Mouse (Mus musculus) heart, adult 2 months (tissue): Measurements from ENCODE around the gene Btbd17.

Source experiments
- CTCF ChIP-seq: fragments of 200-600 bp; IDR thresholded peaks from 2 replicates; pipeline ENCODE4 v1.8.1; 2022; ENCODE audit warnings: antibody characterized with exemption, mild to moderate bottlenecking, moderate library complexity
- EP300 ChIP-seq: fragments of 200-500 bp; IDR thresholded peaks from 2 replicates; pipeline ENCODE4 v1.6.1; 2011; ENCODE audit warnings: low read depth, low read length, control low read depth; ENCODE audit not compliant: insufficient read depth
- POLR2A ChIP-seq: fragments of 200-500 bp; IDR thresholded peaks from 2 replicates; pipeline ENCODE4 v1.6.1; 2011; ENCODE audit warnings: mild to moderate bottlenecking, low read depth, low read length, control low read depth; ENCODE audit not compliant: insufficient read depth

GRCm38 (mm10) chr11:114820444-114820843 is 24.7 kb upstream of the Btbd17 start:
- TF ChIP-seq POLR2A (no peak), CTCF (no peak), EP300 (no peak)
